Mouse (Mus musculus): ENCODE measurements around the gene Slc22a14.

DNA sequence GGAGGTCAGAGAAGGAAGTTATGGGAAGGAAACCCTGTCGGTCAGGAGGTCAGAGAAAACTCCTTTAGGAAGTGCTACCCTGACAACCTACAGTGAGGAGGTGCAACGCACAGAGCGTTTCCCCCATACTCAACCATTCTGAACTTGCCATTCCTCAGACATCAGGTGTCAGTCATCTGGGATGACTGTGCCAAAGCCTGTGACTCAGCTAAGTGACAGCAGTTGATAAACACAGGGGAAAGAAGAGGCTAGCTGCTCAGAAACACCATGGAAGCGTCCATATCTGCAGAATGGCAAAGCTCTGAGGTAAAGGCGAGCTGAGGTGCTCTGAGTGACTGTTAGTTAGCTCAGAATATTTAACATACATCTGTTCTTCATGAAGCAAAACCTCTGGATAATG lies 107.2 kb downstream of the Slc22a14 start:
- TF ChIP-seq CTCF (IDR thresholded peaks at IDR 0.05; ENCODE audit: extremely low read depth, insufficient read length, insufficient replicate concordance, low read depth, low read length) (no peak), POLR2A (IDR thresholded peaks at IDR 0.05; ENCODE audit: low read depth, low read length) (no peak)
